Mouse (Mus musculus): ENCODE measurements around the gene Tut4.

DNA sequence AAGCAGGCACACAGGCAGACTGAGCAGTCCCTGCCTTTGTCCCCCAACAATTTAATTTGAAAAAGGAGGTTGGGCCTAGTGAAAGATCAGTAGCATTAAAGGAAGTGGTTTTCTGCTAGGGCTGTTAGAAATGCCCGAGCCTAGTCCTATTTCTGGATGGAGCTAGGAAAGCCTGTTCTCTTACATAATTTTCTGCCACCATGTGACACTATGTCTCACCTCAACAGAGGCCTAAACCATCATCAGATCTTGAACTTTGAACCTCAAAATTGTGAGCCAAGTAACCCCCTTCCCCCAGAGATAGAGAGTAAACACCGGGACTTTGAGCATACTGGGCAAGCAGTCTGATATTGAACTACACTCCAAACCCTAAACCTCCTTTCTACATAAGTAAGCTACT lies 3.2 kb upstream of the Tut4 start:
- TF ChIP-seq POLR2A (IDR thresholded peaks at IDR 0.05; ENCODE audit: insufficient read depth, low read depth, low read length) (no peak), CTCF (IDR thresholded peaks at IDR 0.05) (no peak), EP300 (IDR thresholded peaks at IDR 0.05; ENCODE audit: insufficient read depth, low read depth, low read length) (no peak)
